Mouse (Mus musculus) thymus, postnatal 36 days (tissue): ENCODE measurements around the gene Slc6a20a.

ENCODE experiments used
- DNase-seq, 2 experiments: peaks; one replicate each; pipeline ENCODE4 v3.0.0; 2022; ENCODE audit warnings: mixed read lengths in 2 of 2

Gene Slc6a20a

DNA sequence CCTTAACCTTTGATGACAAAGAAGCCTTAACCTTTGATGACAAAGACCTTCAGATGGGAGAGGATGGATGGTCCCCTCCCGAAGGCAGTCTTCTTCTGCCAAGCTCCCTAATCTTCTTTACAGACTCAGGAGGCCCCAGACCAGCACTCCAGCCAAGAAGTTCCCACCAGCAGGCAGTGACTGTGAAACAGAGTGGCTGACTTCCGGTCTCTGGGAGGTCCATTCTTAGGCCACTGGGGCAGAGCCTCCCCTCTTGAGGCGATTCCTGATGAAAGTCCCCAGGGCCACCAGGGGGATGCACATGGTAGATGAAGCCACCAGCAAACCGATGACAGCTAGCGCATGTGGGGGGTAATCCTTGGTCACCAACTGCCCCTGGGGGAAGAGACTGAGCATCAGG is 41.9 kb downstream of the Slc6a20a start:
- no peak for DNase-seq

DNA sequence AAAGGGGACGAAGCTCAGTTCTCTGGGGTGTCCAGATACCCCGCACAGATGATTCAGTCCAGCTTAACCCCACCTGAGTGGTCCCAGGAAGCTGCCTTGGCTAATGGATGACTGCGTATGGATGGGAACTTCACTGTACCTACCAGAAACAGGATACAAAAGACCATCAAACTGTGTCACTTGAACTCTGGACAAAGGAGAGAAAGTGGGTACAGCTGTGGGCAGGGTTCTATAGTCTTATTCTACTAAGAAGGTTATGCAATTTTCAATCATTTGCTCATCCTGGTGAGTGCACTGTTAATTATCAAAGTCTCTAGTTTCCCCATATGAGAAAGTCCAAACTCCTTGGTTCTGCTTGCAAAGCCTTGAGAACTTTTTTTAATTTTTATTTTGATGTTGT is 45.7 kb downstream of the Slc6a20a start:
- DNase-seq, result no peak

DNA sequence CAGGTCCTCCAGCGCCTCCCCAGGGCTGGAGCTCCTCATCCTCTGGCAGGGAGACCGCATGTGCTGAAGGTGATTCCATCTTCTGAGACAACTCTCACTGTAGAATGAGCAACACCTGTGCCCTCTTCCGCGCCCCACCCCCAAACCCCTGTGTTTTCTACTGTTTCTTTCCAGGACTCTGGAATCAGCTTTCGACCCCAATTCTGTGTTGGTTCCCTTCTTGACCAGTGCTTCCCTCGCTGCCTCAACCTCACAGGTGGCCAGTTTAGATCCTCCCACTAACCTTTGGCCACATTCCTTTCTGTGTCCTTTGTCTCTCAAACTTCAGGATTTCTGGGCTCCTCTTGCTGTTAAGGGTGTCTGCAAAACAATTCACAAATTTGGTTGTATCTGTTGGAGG is 46.4 kb downstream of the Slc6a20a start, which contains the start of gene Slc6a20b:
Slc6a20b (minus strand) TSS at position 285 of the 400 bp plus-strand sequence.
- no peak for DNase-seq

DNA sequence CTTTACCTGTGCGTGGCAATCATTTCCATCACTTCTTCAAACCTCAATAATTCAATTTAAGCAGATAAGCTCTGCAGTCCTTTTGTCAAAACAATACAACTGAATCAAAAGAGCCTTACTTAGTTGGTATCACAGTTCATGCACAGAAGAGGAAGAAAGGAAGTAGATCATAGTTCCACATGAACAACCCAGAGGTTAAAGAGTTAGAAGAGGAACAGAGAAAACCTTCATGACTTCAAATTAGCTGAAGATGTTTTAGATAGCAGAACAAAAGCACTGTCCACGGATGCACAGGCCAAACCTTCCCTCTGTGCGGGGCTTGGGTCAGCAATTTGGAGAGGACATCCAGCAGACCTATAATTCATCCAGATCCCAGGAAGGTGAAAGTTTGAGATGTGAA is 47.0 kb downstream of the Slc6a20a start:
- no peak for DNase-seq

DNA sequence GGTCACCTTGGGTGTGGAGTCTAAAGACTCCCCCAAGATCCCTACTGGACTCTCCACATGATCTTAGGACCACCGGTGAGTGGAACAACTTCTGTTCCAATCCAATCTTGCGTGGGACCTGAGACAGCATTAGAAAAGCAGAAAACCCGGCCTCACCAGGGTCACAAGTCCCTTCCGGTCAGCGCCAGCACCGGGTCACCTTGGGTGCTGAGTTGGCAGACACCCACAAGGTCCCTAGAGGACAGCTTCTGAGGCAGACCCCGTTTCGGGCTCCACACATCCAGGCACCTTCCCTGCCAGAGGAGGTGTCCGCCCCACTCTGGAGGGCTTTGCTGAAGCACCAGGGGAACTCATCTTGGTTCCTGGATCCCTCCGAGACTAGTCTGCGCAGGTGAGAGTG is 52.9 kb downstream of the Slc6a20a start:
- DNase-seq, result no peak

DNA sequence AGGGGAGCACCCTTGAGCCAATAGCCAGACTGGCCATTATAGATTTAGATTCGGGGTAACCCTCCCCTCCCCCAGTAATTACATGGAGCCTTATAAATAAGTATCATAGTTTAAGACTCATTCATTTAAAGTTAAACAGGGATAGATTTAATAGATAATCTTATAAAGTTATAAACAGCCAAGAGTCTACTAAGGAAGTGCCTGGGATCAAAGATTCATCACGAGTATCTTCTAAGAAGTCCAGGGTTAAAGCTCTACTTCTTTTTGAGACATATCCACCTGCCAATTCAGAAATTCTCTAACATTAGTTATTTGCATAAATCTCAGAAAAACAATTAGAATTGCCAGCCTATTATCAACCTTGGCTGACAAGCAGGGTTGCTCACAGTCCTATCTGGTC is 53.9 kb downstream of the Slc6a20a start:
- DNase-seq, result no peak

DNA sequence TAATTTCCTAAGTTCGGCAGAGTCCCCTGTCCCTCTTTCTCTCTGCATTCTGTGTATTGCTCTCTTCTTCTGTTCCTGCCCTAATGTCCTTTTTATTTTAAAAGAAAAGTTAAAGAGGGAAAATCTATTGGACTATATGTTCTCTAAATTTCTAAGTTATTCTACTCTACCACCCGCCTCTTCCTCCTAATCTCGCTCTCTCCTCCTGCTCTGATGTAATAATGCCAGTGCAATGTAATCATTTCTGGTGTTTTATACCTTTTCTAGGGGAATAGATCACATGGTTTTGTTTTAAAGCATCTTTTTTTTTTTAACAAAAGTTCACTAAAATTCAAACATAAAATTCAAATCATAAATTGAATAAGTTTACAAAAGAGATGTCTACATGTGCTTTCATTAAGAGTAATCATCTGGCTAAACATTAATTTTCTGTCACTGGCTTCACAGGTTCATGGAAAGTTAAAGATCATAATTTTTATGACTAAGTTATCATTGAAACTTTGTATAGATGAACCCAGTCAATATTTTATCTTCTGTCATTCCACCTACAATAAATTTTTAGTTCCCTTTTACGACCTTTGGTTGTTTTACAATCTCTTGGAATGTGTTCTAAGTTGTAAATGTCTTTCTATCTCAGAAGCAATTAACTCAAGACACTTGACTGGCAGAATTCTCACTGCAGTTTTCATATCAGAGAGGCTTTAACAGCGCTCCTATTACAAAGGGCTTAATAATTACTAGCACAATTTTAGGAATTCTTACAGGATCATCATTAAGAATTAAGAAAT is 58.2 kb downstream of the Slc6a20a start:
- DNase-seq, result no peak

DNA sequence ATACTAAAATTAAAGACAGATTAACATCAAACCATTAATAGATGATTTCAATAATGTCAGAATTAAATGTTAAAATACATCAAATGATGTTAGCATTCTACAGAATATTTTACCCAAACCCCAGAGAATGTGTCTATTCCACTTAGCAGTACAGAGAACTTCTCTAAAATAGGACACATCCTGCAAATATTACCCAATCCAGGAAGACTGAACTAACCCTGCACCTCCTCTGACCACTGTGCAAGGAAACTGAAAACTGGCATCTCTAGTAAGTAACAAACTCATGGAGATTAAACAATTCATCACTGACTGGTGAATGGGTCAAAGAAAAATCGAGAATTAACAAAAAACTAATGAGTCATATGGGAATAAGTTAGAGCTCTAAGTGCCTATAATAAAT is 77.2 kb downstream of the Slc6a20a start:
- no peak for DNase-seq

DNA sequence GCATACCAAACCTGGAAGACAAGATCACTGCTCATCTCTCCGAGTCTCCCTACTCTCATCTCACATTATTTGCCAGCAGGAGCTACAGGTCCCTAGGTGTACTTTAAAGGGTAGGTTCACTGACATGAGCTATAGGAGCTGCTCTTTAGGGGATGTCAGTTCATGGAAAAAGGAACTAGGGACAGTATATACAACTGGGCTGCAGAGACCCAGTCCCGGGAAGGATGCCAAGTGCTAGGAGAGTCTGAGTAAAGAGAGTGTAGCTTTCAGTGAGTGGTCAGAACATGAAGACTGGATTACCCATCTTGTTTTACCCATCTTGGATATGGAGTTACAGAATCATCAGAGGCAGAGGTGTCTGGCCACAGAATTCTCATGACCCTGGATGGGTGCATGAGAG is 81.3 kb downstream of the Slc6a20a start:
- DNase-seq, result no peak

DNA sequence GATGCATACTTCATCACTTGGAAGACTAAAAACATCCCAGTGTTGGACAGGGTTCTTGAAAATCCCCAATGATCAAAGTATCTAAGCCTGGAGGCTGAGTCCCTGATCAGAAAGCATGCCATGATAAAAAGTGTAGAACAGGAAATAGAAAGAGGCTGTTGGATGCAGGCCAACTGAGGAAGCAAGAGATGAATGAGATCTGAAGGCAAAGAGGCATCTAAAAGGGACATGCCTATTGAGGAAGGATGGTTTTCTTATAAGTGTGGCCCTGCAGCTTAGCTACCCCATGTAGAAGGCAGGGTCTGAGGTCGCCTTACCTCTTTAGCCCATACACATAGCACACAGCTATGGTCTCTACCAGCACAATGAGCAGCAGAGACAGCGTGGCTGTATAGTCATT is 81.8 kb downstream of the Slc6a20a start:
- no peak for DNase-seq

DNA sequence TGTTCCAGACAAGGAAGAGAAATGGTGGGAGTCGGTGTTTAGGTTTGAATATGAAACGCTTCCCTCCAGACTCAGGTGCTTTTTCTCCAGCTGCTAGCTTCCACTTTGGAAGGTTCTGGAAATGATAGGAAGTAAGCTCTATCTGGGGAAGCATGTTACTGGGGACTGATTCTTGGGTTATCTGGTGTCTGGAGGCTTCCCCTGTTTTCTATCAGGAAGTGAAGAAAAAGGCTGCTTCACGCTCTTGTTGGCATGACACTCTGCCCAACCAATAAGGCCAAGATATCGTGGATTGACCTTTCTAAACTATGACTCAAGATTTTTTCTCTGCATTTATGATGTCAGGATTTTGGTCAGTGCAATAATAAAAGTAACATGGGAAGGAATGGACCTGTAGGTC is 83.5 kb downstream of the Slc6a20a start:
- no peak for DNase-seq

DNA sequence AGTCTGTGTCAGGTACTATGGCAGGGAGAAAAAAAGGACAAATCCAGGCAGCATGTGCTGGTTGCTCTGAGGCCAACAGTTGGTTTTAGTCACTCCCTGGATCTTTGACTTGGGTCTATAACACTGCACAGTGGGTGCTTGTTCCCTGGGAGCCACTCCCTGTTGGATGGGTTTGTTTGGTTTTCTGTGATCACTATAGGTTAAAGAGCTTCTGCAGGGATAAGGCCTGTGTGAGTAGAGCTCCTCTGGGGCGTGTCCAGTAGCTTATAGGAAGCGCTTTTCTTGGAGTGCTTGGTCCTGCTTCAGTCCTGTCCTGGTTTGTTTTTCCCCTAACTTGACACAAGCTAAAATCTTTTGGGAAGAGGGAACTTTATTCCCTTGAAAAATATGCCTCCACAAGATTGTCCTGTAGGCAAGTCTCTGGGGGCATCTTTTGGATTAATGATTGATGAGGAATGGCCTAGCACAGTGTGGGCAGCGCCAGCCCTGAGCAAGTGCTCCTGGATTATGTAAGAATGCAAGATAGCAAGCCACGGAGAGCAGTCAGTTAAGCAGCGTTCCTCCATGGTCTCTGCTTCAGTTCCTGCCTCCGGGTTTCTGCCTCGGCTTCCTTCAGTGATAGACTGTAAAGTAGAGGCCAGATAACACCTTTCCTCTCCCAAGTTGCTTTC is 89.3 kb downstream of the Slc6a20a start:
- no peak for DNase-seq
